Mouse (Mus musculus): ENCODE data around the gene Tmem132e.

Gene Tmem132e

GRCm38 (mm10) chr11:82428801-82429200 is 40.1 kb downstream of the Tmem132e start:
- DNase-seq (ENCODE audit: low read depth in 2 of 2, low spot score in 2 of 2): no peak

GRCm38 (mm10) chr11:82434091-82434831 is 45.6 kb downstream of the Tmem132e start:
- DNase-seq (ENCODE audit: low read depth in 2 of 2, low spot score in 2 of 2): no peak

- no peak for DNase-seq (ENCODE audit: low read depth in 2 of 2, low spot score in 2 of 2)
These were observed 46.1 kb downstream of the Tmem132e start for GRCm38 (mm10) chr11:82434832-82435182.

GRCm38 (mm10) chr11:82448485-82448884 is 59.8 kb downstream of the Tmem132e start:
- DNase-seq (ENCODE audit: low read depth in 2 of 2, low spot score in 2 of 2): no peak

- no peak for DNase-seq (ENCODE audit: low read depth in 2 of 2, low spot score in 2 of 2)
These were observed 63.8 kb downstream of the Tmem132e start for GRCm38 (mm10) chr11:82452516-82452915.

- DNase-seq (ENCODE audit: low read depth in 2 of 2, low spot score in 2 of 2): no peak
These were observed 64.5 kb downstream of the Tmem132e start for GRCm38 (mm10) chr11:82453230-82453629.

GRCm38 (mm10) chr11:82461326-82461725 is 72.6 kb downstream of the Tmem132e start:
- DNase-seq (ENCODE audit: low read depth in 2 of 2, low spot score in 2 of 2): no peak

GRCm38 (mm10) chr11:82465536-82465935 is 76.8 kb downstream of the Tmem132e start:
- DNase-seq (ENCODE audit: low read depth in 2 of 2, low spot score in 2 of 2): no peak

GRCm38 (mm10) chr11:82467218-82467617 is 78.5 kb downstream of the Tmem132e start:
- DNase-seq (ENCODE audit: low read depth in 2 of 2, low spot score in 2 of 2): no peak

- DNase-seq (ENCODE audit: low read depth in 2 of 2, low spot score in 2 of 2): no peak
These were observed 82.4 kb downstream of the Tmem132e start for GRCm38 (mm10) chr11:82471076-82471475.

- no peak for DNase-seq (ENCODE audit: low read depth in 2 of 2, low spot score in 2 of 2)
These were observed 84.5 kb downstream of the Tmem132e start for GRCm38 (mm10) chr11:82473137-82473621.

GRCm38 (mm10) chr11:82476092-82476491 is 87.4 kb downstream of the Tmem132e start:
- no peak for DNase-seq (ENCODE audit: low read depth in 2 of 2, low spot score in 2 of 2)

GRCm38 (mm10) chr11:82477412-82477811 is 88.7 kb downstream of the Tmem132e start:
- DNase-seq (ENCODE audit: low read depth in 2 of 2, low spot score in 2 of 2): no peak

GRCm38 (mm10) chr11:82480941-82481340 is 92.2 kb downstream of the Tmem132e start:
- DNase-seq (ENCODE audit: low read depth in 2 of 2, low spot score in 2 of 2): no peak

- DNase-seq (ENCODE audit: low read depth in 2 of 2, low spot score in 2 of 2): no peak
These were observed 98.8 kb downstream of the Tmem132e start for GRCm38 (mm10) chr11:82487359-82488086.

- DNase-seq (ENCODE audit: low read depth in 2 of 2, low spot score in 2 of 2): no peak
These were observed 102.2 kb downstream of the Tmem132e start for GRCm38 (mm10) chr11:82490896-82491295.
